Mouse (Mus musculus) testis, adult 2 months (tissue): ENCODE measurements around the gene Aunip.

Source experiments
- CTCF ChIP-seq: fragments of 200-500 bp; IDR thresholded peaks from 2 replicates; pipeline ENCODE4 v1.5.1; 2012; ENCODE audit warnings: low read depth, mild to moderate bottlenecking, inconsistent platforms, low read length, moderate library complexity; ENCODE audit not compliant: control insufficient read depth, insufficient read depth, insufficient replicate concordance
- POLR2A ChIP-seq: fragments of 200-500 bp; IDR thresholded peaks from 2 replicates; pipeline ENCODE4 v1.6.1; 2012; ENCODE audit warnings: low read depth, mild to moderate bottlenecking, inconsistent platforms, low read length, moderate library complexity; ENCODE audit not compliant: control insufficient read depth

DNA sequence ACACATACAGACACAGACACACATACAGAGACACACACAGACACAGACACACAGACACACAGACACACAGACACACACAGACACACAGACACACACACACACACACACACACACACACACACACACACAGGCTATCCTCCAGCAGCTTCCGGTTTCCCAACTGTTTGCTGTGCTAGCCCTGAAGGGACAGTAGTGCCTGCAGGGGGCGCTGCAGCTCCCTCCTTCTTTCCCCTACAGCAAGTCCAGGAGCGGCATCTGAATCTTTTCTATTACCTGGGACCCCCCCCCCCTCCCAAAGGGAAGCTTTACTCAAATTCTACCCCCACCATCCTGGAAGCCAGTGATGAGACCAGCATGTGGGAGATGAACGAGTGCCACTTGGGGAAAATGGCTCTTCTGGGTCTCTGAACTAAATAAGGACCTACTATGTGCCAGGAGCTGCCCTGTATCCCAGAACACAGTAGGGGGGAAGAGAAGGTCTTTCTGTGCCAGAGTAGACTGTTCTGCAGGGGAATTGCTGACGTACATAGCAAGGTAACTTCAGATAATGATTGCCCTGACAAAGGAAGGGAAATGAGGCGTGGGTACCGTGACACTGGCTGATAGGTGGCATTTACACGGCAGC lies 45.3 kb downstream of the Aunip start:
- peak; percentile 60; the same call in 1 of the 2 replicates for TF ChIP-seq CTCF
- TF ChIP-seq POLR2A, result no peak
